Mouse (Mus musculus): ENCODE results near the gene Hrg. TPM values are rescaled to one million over a fixed set of nuclear protein-coding genes. Genes with fewer than 3 reads are reported as not detected.
"Not testable (repeated sequence)": the region's sequence is repeated elsewhere in the genome, so short reads cannot be mapped to it uniquely, and the experiment has no call there.

Gene Hrg
- total RNA-seq, 2 experiments from 2014 or later, result not detected

DNA sequence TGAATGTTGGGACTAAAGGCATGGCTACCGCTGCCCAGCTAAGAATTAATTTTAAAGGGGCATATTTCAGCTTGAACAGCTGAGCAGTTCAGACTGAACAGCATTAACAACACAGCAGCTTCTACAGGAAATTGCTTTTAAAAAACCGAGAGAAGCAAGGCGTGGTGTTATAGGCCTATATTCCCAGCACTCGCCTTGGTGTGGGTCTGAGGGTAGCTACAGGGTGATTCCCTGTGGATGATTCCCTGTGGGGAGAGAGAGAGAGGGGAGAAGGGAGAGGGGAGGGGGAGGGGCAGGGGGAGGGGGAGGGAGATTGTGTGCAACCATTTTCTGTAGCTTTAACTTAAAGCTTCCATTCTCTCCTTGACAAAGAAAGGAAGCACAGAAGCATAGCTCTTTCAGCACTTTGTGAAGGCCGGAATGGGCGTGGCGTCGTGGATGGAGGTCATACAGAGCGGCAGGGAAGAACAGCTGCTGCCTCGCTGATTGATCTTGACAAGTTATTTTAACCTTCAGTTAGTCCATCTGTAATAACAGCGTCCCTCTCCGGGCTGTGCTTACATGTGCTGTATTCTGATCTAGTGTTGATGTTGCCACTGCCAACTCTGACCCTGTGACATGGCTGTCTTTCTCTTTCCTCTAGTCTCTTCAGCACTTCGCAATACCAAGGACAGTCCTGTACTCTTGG, 4.7 kb downstream of the Hrg start:
- intact Hi-C loops (cut with DNase I), result no loop called here
- DNase-seq (ENCODE audit: low spot score in 2 of 2), result no peak

DNA sequence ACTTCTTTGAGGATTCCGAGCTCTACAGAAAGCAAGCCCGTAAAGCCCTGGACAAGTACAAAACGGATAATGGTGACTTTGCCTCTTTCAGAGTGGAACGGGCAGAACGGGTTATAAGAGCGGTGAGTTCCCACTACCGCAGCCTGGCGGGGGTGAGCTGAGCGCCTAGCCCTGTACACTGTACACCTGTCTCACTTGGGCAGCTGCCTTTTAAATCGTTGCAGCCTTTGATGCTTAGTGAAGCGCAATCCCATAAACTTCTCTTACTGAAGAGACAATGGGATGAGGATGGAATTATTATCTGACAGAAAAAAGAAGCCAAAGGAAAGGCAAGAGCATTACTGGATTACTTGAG, 5.2 kb downstream of the Hrg start:
- no peak for DNase-seq (ENCODE audit: low spot score in 2 of 2)
- intact Hi-C loops (cut with DNase I), result no loop called here

DNA sequence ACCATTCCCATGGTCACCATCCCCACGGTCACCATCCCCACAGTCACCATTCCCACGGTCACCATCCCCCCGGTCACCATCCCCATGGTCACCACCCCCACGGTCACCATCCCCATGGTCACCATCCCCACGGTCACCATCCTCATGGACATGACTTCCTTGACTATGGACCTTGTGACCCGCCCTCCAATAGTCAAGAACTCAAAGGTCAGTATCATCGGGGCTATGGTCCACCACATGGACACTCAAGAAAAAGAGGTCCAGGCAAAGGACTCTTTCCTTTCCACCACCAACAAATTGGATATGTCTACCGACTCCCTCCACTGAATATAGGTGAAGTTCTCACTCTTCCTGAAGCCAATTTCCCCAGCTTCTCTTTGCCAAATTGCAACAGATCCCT, 10.2 kb downstream of the Hrg start:
- no peak for DNase-seq (ENCODE audit: low spot score in 2 of 2)
- intact Hi-C loops (cut with DNase I), result no loop called here

DNA sequence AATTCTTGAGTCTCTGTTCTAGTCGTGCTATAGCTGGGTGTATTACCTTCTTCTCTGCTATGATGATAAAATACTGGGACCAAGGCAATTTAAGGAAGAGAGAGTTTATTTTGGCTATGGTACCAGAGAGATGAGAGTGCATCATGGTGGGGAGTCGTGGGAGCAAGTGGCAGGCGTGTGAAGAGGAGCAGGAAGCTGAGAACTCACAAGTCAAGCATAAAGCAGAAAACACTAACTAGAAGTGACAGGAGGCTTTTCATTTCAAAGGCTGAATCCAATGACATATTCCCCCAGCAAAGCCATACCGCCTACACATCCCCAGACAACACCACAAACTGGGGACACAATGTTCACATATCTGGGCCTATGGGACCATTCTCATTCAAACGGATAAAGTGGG, 11.4 kb downstream of the Hrg start:
- intact Hi-C loops (cut with DNase I), result no loop called here
- no peak for DNase-seq (ENCODE audit: low spot score in 2 of 2)

DNA sequence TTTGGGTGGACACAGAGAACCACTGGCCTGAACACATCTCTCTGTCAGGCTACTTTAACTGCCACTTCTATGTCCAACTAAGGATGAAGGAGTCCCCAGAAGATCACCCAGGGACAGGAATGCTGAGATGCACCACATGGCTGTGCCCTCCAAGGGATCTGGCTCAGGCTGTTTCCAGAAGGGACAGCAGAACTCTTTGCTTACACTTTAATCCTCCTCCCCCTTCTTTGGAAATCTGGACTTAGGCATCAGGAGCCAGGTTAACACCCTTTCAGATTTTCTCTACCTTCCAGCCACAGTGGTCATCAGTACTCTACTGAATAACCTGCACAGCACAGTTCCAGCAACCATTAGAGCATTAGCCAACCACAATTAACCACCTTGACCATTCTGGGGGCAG, 12.4 kb downstream of the Hrg start:
- DNase-seq (ENCODE audit: low spot score in 2 of 2), result no peak
- intact Hi-C loops (cut with DNase I), result no loop called here

DNA sequence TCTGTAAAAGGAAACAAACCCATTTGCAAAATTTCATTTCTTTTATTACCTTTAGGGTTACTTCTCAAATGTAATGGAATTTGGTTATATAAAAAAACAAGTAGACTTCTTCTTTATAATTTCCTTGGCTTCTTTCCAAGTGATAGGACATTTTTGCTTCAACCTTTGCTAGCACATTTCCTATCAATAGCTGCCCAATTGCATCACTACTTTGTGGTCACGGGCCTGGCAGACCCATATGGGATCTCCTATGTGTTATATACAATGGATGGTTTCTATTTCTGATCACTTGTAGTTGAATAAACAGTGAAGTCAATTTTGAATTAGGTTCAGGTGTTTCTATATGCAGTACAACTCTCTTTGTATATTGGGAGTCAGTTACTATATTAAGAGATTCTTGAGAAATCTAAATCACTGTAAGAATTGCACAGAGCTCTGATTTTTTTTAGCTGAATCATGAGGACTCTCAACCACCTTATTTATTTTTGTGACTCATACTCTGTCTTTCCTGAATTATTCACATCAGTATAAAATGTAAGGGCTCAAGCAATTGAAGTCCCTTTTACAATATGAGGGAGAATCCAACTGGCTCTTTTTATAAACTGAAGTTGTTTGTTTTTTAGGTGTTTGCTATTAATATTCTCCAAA, 16.6 kb downstream of the Hrg start:
- DNase-seq (ENCODE audit: low spot score in 2 of 2), result peak in 1 of 2 experiments; percentile 7
- intact Hi-C loops (cut with DNase I), result no loop called here

DNA sequence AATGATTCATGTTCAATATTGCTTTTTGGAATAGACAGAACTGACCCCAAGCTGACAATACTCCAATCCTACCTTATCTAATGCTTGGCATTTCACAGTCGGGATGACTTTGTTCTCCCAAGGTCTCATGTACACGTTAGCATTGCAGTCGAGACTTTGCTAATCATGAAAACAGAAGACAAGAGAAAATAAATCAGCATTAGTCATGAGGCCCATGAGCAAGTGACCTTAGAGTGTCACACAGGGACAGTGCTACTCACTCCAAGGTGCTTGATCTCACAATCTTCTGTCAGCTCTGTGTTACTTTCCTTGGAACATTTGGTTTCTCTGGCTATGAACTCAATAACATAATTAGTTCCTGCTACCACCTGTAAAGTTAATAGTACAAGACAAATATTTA, 46.1 kb downstream of the Hrg start:
- intact Hi-C loops (cut with DNase I); DNase-seq (ENCODE audit: low spot score in 2 of 2): not testable (repeated sequence)

Other genes starting within 250 kb of the Hrg start
- not detected for gene Crygs, start 139.5 kb upstream of the Hrg start, total RNA-seq (2021)
- 10 to 100 TPM; 12.1 to 15.4 TPM for gene Tbccd1, start 93.4 kb upstream of the Hrg start, total RNA-seq (2021)
- gene Dnajb11, start 93.2 kb upstream of the Hrg start, total RNA-seq (2021), result 10 to 100 TPM; 69.0 to 70.0 TPM
- not detected for gene Ahsg, start 59.8 kb upstream of the Hrg start, total RNA-seq (2021)
- gene Fetub, start 32.7 kb upstream of the Hrg start, total RNA-seq (2021), result not detected
- gene Kng2, start 78.4 kb downstream of the Hrg start, total RNA-seq (2021), result not detected
- not detected for gene Kng1, start 106.8 kb downstream of the Hrg start, total RNA-seq (2021)
- 100 to 1,000 TPM; 759 to 792 TPM for gene Eif4a2, start 156.4 kb downstream of the Hrg start, total RNA-seq (2021)
- gene Rfc4, start 176.7 kb downstream of the Hrg start, total RNA-seq (2021), result 1 to 10 TPM; 3.8 to 6.0 TPM
- gene Adipoq, start 195.5 kb downstream of the Hrg start, total RNA-seq (2021), result not detected

All from left cerebral cortex, postnatal 14 days (tissue).